Mouse (Mus musculus) heart, adult 11 months (tissue): ENCODE measurements around the gene Cdc14a.

ENCODE experiments used
- DNase-seq: peaks from one replicate; pipeline ENCODE4 v3.0.0; 2022

The Cdc14a gene

GRCm38 (mm10) chr3:116327616-116328004 lies 96.2 kb downstream of the Cdc14a start:
- DNase-seq, result peak; percentile 81

- DNase-seq, result peak; percentile 95
Measured at GRCm38 (mm10) chr3:116327001-116327615, 96.7 kb downstream of the Cdc14a start.

- DNase-seq, result peak; percentile 74
Measured at GRCm38 (mm10) chr3:116325501-116325900, 98.3 kb downstream of the Cdc14a start.

GRCm38 (mm10) chr3:116319696-116320095 lies 104.1 kb downstream of the Cdc14a start:
- DNase-seq, result no peak

- DNase-seq, result no peak
Measured at GRCm38 (mm10) chr3:116311838-116312237, 112.0 kb downstream of the Cdc14a start.

GRCm38 (mm10) chr3:116311173-116311572 lies 112.7 kb downstream of the Cdc14a start:
- DNase-seq, result no peak

GRCm38 (mm10) chr3:116310672-116311071 lies 113.2 kb downstream of the Cdc14a start:
- DNase-seq, result no peak

GRCm38 (mm10) chr3:116310033-116310432 lies 113.8 kb downstream of the Cdc14a start:
- no peak for DNase-seq

GRCm38 (mm10) chr3:116304800-116305753 lies 118.8 kb downstream of the Cdc14a start:
- no peak for DNase-seq

GRCm38 (mm10) chr3:116302581-116302980 lies 121.3 kb downstream of the Cdc14a start:
- peak; percentile 75 for DNase-seq

- peak; percentile 49 for DNase-seq
Measured at GRCm38 (mm10) chr3:116301754-116302153, 122.1 kb downstream of the Cdc14a start.

- DNase-seq, result peak; percentile 71
Measured at GRCm38 (mm10) chr3:116298727-116299126, 125.1 kb downstream of the Cdc14a start.

GRCm38 (mm10) chr3:116298003-116298402 lies 125.8 kb downstream of the Cdc14a start:
- peak; percentile 73 for DNase-seq

- peak; percentile 39 for DNase-seq
Measured at GRCm38 (mm10) chr3:116297170-116297569, 126.7 kb downstream of the Cdc14a start.

GRCm38 (mm10) chr3:116290041-116290815 lies 133.6 kb downstream of the Cdc14a start:
- peak; percentile 84 for DNase-seq

- DNase-seq, result peak; percentile 89
Measured at GRCm38 (mm10) chr3:116288833-116289232, 135.0 kb downstream of the Cdc14a start.

GRCm38 (mm10) chr3:116284735-116285134 lies 139.1 kb downstream of the Cdc14a start:
- peak; percentile 74 for DNase-seq

GRCm38 (mm10) chr3:116283996-116284395 lies 139.8 kb downstream of the Cdc14a start:
- peak; percentile 4 for DNase-seq

- peak; percentile 66 for DNase-seq
Measured at GRCm38 (mm10) chr3:116281663-116282062, 142.2 kb downstream of the Cdc14a start.

- peak; percentile 75 for DNase-seq
Measured at GRCm38 (mm10) chr3:116277146-116277545, 146.7 kb downstream of the Cdc14a start.

GRCm38 (mm10) chr3:116271679-116272078 lies 152.2 kb downstream of the Cdc14a start:
- no peak for DNase-seq

GRCm38 (mm10) chr3:116267036-116267654 lies 156.7 kb downstream of the Cdc14a start:
- DNase-seq, result peak; percentile 3

- DNase-seq, result no peak
Measured at GRCm38 (mm10) chr3:116266360-116266759, 157.5 kb downstream of the Cdc14a start.
